In the genomic region with DNA sequence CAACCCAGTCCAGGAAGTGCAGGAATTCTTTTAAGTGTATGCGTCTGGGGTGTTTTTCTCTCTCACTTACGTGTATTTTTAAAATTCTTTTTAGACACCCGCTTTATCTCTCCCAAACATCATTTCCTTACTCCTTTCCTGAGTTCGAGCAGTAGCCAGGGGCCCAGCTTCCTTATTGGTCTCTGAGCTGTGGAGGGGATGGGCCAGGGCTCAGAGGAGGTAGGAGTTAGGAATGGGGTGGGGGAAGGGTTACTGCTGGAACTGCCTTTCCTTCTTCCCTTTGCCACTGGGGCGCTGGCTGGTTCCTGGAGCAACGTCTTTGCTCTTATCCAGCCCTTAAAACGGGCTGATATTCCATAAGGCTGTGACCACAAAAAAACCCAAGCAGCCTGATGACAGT, we compare ENCODE assay signal across 9 mouse cellular contexts.
DNase-seq lines count a peak whose midpoint lies in the region; ATAC-seq and TF ChIP-seq lines count a peak whose summit lies in the region.
"Had no signal": no experiment of that assay in that cellular context is flagged by ENCODE, and none has a peak within 500 bp of the region (broad histone marks: within the 10 kb centered on the region; RNA-seq: fewer than 3 reads in every experiment).

No protein-coding gene starts in this region.

- WGBS in liver, postnatal 0 days (ENCODE audit: insufficient replicate concordance): 17% methylated on average over 7 of the region's 7 CpGs
- WGBS in heart, embryonic 16.5 days: 30% methylated on average over 7 of the region's 7 CpGs
- 30% methylated on average over 7 of the region's 7 CpGs for WGBS in small intestine, adult 2 months

- H3K27ac ChIP-seq in liver, postnatal 0 days (ENCODE audit: low read depth): no peak overlapping the region
- peak overlapping the region; percentile 57 for H3K27ac ChIP-seq in heart, embryonic 16.5 days (ENCODE audit: low read length)
- H3K27ac ChIP-seq in small intestine, adult 2 months (ENCODE audit: insufficient read depth, low read depth, low read length): peak overlapping the region; percentile 53; the same call in 1 of the 2 replicates
- H3K27ac ChIP-seq: neural tube, embryonic 13.5 days had no signal

- H3K9me3 ChIP-seq in liver, postnatal 0 days (ENCODE audit: low read length): no peaks in the 10 kb centered on the region
- no peaks in the 10 kb centered on the region for H3K9me3 ChIP-seq in heart, embryonic 16.5 days (replicated peaks; ENCODE audit: control insufficient read depth, low read length)
- H3K9me3 ChIP-seq: neural tube, embryonic 13.5 days had no signal

- H3K36me3 ChIP-seq in liver, postnatal 0 days (replicated peaks; ENCODE audit: insufficient read depth, low read length): no peaks in the 10 kb centered on the region
- no peaks in the 10 kb centered on the region for H3K36me3 ChIP-seq in heart, embryonic 16.5 days (ENCODE audit: control insufficient read depth, insufficient read depth)
- no peaks in the 10 kb centered on the region for H3K36me3 ChIP-seq in small intestine, adult 2 months (ENCODE audit: control insufficient read depth, insufficient read depth, low read length)
- H3K36me3 ChIP-seq: neural tube, embryonic 13.5 days had no signal

- no peak for TF ChIP-seq CTCF in liver, postnatal 0 days (IDR thresholded peaks at IDR 0.05; ENCODE audit: low read depth)
- TF ChIP-seq CTCF in small intestine, adult 2 months (IDR thresholded peaks at IDR 0.05; ENCODE audit: extremely low read depth, insufficient read length, insufficient replicate concordance, low read depth, low read length): no peak

- H3K4me2 ChIP-seq in liver, postnatal 0 days (ENCODE audit: low read depth, low read length): no peak overlapping the region
- no peak overlapping the region for H3K4me2 ChIP-seq in heart, embryonic 16.5 days (ENCODE audit: low read depth, low read length)
- H3K4me2 ChIP-seq: neural tube, embryonic 13.5 days had no signal

- no peak overlapping the region for H3K9ac ChIP-seq in liver, postnatal 0 days (replicated peaks)
- no peak overlapping the region for H3K9ac ChIP-seq in heart, embryonic 16.5 days (ENCODE audit: low read length)
- H3K9ac ChIP-seq: neural tube, embryonic 13.5 days had no signal

- TF ChIP-seq POLR2A in small intestine, adult 2 months (IDR thresholded peaks at IDR 0.05; ENCODE audit: low read depth, low read length): no peak

- TF ChIP-seq EP300 in liver, postnatal 0 days (IDR thresholded peaks at IDR 0.05; ENCODE audit: low read depth): no peak

- peak; percentile 4 for DNase-seq in liver
- DNase-seq in liver, postnatal 0 days: no peak
- peak; percentile 56 to 78 for DNase-seq in kidney, postnatal 25 days
- no peak for DNase-seq in cerebellum, postnatal 4 days (ENCODE audit: low spot score in 2 of 2)
- DNase-seq in B cell, adult 2 months: no peak

- no peaks in the 10 kb centered on the region for H3K27me3 ChIP-seq in liver, postnatal 0 days (ENCODE audit: insufficient read depth, low read length)
- no peaks in the 10 kb centered on the region for H3K27me3 ChIP-seq in heart, embryonic 16.5 days (ENCODE audit: control insufficient read depth, insufficient read depth, low read length)
- H3K27me3 ChIP-seq in small intestine, adult 2 months (ENCODE audit: control insufficient read depth, insufficient read depth, low read length): no peaks in the 10 kb centered on the region
- H3K27me3 ChIP-seq: neural tube, embryonic 13.5 days had no signal

- no peak for ATAC-seq in liver, postnatal 0 days
- peak; percentile 70 for ATAC-seq in heart, embryonic 16.5 days (replicated peaks; ENCODE audit: extremely low read depth, insufficient read depth, low FRiP score)
- no peak for ATAC-seq in erythroid progenitor cell, adult 5-6 weeks (replicated peaks; ENCODE audit: low FRiP score, poor library complexity, severe bottlenecking)

- H3K4me3 ChIP-seq in liver, postnatal 0 days (ENCODE audit: low read depth, low read length): no peak overlapping the region
- H3K4me3 ChIP-seq in heart, embryonic 16.5 days (ENCODE audit: low read length): peak overlapping the region; percentile 26; the same call in 1 of the 2 replicates
- no peak overlapping the region; the same call in 1 of the 2 replicates for H3K4me3 ChIP-seq in small intestine, adult 2 months (ENCODE audit: low read depth, low read length)
- H3K4me3 ChIP-seq: neural tube, embryonic 13.5 days had no signal

- no peaks in the 10 kb centered on the region for H3K4me1 ChIP-seq in liver, postnatal 0 days (ENCODE audit: insufficient read depth)
- H3K4me1 ChIP-seq in heart, embryonic 16.5 days (ENCODE audit: control insufficient read depth, insufficient read depth, low read length): no peaks in the 10 kb centered on the region
- no peaks in the 10 kb centered on the region for H3K4me1 ChIP-seq in small intestine, adult 2 months (ENCODE audit: control insufficient read depth, insufficient read depth, insufficient read length, low read length)
- H3K4me1 ChIP-seq: neural tube, embryonic 13.5 days had no signal

Comparison
In these comparisons a context has a peak if more than half of its experiments do, and no peak if none do; other contexts are left out.
1. DNase-seq: peak in liver (single experiment) and kidney, postnatal 25 days (2 of 2); none in liver, postnatal 0 days (single experiment), cerebellum, postnatal 4 days (0 of 2) and B cell, adult 2 months (0 of 2).